Mouse (Mus musculus) inflammation-experienced regulatory T-cells, adult 6 months (primary cell): ENCODE measurements around the gene Slc4a5. TPM values are rescaled to one million over a fixed set of nuclear protein-coding genes. Genes with fewer than 3 reads are reported as not detected.

Experiments
- ATAC-seq: one replicate; pipeline ENCODE4 v1.8.0; 2017
- polyA plus RNA-seq, 3 experiments: library from polyadenylated mRNA; unstranded; fragments of 100-300 nt; shearing (Covaris generic); gene quantifications; one replicate each; pipeline ENCODE4 v1.2.1; 2017

Slc4a5 gene
- polyA plus RNA-seq: under 1 TPM in 2 of 3 experiments, not detected in 1; 0.49 to 0.59 TPM

DNA sequence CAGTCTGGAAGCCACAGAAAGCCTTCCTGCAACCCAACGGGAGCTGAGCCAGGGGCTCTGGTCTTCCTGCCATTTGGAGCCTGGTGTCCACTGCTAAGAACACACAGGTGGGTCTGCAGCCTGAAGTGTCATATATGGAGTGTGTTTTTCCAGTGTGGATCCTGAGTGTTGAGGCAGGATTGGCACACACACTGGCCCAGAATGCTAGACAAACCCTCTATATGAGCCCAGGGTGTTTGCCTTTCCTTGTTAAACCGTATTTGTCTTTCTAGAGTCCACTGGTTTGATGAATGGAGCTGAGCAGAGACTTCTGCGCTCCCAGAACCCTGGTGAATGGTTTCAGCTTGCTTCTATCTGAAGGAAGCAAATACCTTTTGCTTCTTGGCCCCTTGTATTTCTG, at the start of gene Slc4a5:
Gene Slc4a5, plus strand, starts transcription at position 15 of the 400 bp plus-strand sequence.
- no peak for ATAC-seq

GRCm38 (mm10) chr6:83169872-83170271, 49.8 kb upstream of the Slc4a5 start:
- ATAC-seq: no peak

GRCm38 (mm10) chr6:83171063-83171462, 48.6 kb upstream of the Slc4a5 start:
- ATAC-seq: no peak

GRCm38 (mm10) chr6:83172240-83172920, 47.2 kb upstream of the Slc4a5 start:
- ATAC-seq: no peak

- ATAC-seq: no peak
Observed at GRCm38 (mm10) chr6:83175996-83176395, 43.6 kb upstream of the Slc4a5 start.

GRCm38 (mm10) chr6:83179390-83180117, 40.1 kb upstream of the Slc4a5 start:
- no peak for ATAC-seq

- ATAC-seq: no peak
Observed at GRCm38 (mm10) chr6:83180605-83181004, 39.0 kb upstream of the Slc4a5 start.

GRCm38 (mm10) chr6:83184858-83185435, 34.7 kb upstream of the Slc4a5 start:
- ATAC-seq: no peak

GRCm38 (mm10) chr6:83185895-83186861, 33.5 kb upstream of the Slc4a5 start:
- peak; percentile 63 for ATAC-seq

- ATAC-seq: no peak
Observed at GRCm38 (mm10) chr6:83186946-83187345, 32.7 kb upstream of the Slc4a5 start.

DNA sequence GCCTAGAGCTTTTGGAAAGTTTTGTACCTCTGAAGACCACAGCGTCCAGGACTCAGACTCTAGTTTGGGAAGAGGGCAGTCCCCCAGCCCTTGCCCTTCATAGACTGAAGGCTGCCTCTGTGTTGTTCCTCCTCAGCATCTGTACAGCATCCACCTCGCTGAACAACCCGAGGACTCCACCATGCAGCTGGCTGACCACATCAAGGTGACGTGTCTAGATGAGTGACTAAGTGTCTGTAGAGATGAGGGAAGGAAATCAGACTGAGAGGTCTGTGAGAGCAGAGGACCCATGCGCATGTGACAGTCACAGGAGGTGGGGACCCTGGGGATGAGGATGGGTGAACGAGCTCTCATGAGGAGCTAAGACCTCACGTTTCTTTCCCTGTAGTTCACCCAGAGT, 26.1 kb upstream of the Slc4a5 start:
- no peak for ATAC-seq

DNA sequence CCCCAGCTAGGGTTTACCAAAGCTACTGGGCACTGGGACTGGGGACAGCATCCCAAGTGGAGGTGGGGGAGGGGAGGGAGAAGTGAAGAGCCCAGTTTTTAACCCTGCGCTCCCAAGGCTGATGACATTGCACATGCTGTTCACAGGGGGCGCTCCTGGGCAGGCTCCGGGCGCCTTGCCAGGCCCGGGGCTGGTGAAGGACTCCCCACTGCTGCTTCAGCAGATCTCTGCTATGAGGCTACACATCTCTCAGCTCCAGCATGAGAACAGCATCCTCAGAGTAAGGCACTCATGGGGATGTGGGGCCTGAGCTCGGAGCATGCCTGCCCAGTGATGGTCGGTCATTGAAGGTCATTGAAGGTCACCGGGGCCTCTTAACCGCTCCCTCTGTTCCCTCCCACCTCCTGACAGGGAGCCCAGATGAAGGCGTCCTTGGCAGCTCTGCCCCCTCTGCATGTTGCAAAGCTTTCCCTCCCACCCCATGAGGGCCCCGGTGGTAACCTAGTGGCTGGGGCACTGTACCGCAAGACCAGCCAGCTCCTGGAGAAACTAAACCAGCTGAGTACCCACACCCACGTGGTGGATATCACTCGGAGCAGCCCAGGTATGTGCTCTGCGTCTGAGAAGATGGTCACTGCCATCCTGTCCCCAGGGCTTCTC, 22.2 kb upstream of the Slc4a5 start:
- ATAC-seq: no peak

GRCm38 (mm10) chr6:83203320-83203719, 16.3 kb upstream of the Slc4a5 start:
- ATAC-seq: no peak

DNA sequence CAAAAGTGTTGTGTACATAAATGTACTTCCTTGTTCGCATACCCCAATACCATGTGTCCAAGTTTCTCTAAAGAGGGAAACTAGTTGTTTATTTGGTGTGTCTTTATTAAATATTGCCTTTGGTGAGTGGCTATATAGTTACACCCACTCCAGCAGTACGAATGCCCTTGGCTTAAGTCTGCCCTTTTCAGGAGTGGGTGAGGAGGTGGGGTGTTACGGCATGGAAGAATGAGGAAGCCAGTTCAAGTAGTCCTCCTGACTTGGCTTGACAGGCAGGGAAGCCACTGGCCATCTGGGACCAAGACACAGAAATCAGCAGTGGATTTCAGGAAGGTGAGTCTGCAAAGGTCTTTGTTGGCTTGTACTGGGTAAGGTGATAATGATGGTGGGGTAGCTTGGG, 13.8 kb upstream of the Slc4a5 start:
- no peak for ATAC-seq

DNA sequence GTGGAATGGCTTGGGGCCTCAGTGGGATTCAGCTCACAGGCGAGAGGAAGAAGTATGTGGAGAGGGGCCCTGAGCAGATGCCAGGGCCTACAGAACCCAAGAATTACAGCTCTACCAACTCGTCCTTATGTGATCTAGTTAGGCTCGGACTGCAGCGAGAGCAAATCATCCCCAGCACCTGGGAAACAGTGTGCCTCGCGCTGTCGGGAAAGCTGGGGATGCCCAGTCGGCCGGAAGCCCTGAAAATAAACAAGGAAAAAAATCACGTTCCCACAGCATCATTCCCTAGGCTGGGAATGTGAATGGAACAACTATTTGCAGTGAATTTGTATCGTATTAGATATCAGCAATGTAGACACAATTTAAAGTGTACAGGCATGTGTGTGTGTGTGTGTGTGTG, 13.3 kb upstream of the Slc4a5 start:
- no peak for ATAC-seq

GRCm38 (mm10) chr6:83207361-83208049, 12.1 kb upstream of the Slc4a5 start:
- no peak for ATAC-seq

- ATAC-seq: no peak
Observed at GRCm38 (mm10) chr6:83208050-83208400, 11.6 kb upstream of the Slc4a5 start.

DNA sequence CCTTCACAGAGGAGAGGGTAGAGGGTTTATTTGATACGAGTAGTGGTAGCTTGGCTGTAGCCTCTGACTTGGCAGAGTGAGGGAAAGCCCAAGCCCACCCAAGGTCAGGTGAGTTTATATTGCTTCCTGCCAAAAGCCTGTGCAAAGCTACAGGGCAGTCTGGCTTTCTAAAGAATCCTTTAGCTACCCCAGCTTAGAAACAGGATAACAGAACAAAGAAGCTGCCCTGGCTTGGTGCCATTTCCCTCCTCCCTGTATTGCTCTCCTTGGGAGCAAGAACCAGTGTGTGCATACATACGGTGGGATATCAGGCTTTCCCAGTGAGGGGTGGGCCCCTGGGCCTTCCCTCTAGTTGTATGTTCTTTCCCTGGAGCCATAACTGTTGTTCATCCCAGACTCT, 9.1 kb upstream of the Slc4a5 start:
- ATAC-seq: no peak

GRCm38 (mm10) chr6:83211526-83211925, 8.1 kb upstream of the Slc4a5 start:
- ATAC-seq: no peak

DNA sequence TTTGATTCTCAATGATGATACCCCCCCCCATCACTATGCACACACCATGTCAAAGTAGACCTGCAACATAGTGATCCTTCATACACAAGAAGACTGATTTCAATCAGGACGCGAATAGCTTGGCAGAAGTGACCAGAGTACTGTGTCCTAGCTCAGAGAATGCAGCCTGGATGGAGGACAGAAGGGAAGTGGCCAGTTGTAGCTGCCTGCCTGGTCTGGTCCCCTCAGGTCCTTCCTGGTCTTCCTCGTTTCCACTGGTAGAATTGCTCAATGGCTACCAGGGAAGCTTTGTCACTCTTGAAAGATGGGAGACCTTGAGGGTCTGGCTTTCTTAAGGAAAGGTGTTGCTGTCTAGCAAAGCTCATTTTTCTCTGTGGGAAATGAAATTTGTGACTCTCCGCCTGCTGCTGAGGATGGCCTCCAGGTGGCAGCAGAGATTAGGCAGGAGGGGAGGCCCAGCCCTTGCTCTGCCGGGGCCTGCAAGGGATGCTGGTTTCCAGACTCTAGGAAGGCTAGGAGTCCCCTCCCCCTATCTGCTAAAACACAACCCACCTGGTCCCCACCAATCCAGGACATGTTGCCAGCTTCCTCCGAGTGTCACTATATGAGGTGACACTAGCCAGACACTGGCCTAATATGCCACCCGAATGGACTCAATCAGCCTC, 4.5 kb upstream of the Slc4a5 start:
- no peak for ATAC-seq

GRCm38 (mm10) chr6:83231486-83231885, 11.9 kb downstream of the Slc4a5 start:
- no peak for ATAC-seq
